Mouse (Mus musculus) cerebellum, postnatal 14 days (tissue): Measurements from ENCODE around the gene Klhl12.

Source experiments
- DNase-seq, 2 experiments: peaks; one replicate each; pipeline ENCODE4 v3.0.0; 2021; ENCODE audit warnings: mixed read lengths in 2 of 2

The Klhl12 gene

GRCm38 (mm10) chr1:134450201-134450600 lies 5.1 kb upstream of the Klhl12 start:
- no peak for DNase-seq

DNA sequence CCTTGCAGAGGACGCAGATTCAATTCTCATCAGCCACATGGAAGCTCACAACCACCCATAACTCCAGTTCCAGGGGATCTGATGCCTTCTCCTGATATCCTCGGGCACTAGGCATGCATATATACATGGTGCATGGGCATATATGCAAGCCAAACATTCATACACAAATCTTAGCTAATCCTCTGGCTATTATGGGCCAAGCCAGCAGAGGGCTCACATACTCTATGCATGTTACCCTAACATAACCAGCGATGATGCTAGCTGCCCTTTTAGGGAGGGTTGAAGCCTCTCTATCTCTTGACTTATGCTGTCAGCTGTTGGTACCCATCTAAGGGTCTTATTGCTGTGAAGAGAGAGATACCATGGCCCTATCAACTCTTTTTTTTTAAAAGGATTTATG lies 4.3 kb upstream of the Klhl12 start:
- DNase-seq = peak; percentile 53 to 69

- no peak for DNase-seq
Measured at GRCm38 (mm10) chr1:134456060-134456459, 729 bp downstream of the Klhl12 start.

DNA sequence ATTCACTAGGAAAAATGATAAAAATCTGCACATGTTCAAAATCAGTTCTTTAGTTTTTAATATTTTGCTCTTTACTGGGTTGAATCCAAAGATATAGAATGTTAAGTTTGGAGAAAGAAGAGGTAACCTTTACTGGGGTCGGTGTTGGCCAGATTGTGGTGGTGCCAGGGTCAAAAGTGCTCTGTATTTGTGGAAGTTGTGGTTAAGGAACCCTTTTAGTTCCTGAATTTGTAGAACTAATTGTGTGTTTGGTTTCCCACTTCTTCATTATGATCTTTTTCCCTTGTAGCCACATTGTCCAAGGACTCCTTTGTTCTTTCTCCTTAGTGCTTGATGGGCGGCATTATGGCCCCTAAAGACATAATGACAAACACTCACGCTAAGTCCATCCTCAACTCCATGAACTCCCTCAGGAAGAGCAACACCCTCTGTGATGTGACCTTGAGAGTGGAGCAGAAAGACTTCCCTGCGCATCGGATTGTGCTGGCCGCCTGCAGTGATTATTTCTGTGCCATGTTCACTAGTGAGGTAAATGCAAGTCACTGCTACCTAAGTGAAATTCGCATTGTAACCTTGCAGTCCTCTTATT lies 2.9 kb downstream of the Klhl12 start:
- no peak for DNase-seq

- DNase-seq = no peak
Measured at GRCm38 (mm10) chr1:134460294-134461284, 5.3 kb downstream of the Klhl12 start.

DNA sequence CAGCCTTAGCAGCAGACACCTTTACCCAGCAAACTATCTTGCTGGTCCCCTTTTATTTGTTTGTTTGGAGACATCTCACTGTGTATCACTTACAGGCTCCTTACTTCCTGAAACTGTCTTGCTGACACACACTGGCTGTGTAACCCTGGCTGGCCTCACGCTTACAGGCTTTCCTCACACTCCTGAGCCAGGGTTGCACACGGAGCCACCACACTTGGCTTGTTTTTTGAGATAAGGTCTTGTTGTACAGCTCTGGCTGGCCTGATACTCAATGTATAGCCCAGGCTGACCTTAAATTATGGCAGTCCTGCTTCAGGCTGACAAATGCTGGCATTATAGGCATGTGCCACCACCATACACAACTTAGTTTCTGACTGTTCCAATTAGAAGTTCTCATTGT lies 29.3 kb downstream of the Klhl12 start:
- DNase-seq = no peak

GRCm38 (mm10) chr1:134490903-134491801 lies 35.8 kb downstream of the Klhl12 start:
- no peak for DNase-seq

GRCm38 (mm10) chr1:134492276-134492675 lies 36.9 kb downstream of the Klhl12 start:
- DNase-seq = no peak

- DNase-seq = peak in 1 of 2 experiments; percentile 21
Measured at GRCm38 (mm10) chr1:134493496-134493895, 38.2 kb downstream of the Klhl12 start.

GRCm38 (mm10) chr1:134493956-134494355 lies 38.6 kb downstream of the Klhl12 start:
- no peak for DNase-seq

DNA sequence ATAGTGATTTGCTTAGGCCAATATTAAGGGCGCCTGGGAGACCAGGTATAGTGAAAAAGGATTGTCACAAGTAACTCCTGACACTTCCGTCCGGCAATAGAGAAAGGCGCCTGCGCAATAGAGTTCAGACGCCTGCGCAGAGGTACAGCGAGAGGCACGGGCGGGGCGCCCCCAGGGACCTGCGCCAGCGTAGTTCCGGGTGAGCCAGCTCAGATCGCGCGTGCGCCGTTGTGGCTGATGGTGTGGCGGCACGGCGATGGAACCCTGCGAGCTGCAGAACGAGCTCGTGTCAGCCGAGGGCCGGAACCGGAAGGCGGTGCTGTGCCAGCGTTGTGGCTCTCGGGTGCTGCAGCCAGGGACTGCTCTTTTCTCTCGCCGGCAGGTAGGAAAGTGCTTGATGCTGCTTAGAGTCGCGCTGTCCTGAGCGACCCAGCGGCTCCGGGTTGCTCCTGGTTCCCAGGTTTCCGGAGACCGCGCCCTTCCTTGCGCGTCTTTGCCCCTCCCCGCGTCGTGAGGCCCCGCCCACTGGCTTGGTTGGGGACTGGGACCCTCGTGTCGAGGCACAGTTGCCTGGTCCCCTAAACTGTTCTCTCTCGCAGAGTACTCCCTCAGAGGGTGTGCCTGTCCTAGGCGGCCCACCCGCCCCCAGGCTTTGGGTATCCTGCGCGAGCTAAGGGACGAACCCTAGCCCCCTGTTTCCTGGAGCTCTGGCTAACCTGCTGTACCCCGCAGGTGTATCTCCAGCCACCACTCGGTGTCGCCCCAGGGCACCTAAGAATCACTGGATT lies 39.3 kb downstream of the Klhl12 start, which contains the start of gene Rabif:
Gene Rabif (plus strand): TSS at position 221 of the 788 bp plus-strand sequence.
- DNase-seq = peak; percentile 99 to 100

DNA sequence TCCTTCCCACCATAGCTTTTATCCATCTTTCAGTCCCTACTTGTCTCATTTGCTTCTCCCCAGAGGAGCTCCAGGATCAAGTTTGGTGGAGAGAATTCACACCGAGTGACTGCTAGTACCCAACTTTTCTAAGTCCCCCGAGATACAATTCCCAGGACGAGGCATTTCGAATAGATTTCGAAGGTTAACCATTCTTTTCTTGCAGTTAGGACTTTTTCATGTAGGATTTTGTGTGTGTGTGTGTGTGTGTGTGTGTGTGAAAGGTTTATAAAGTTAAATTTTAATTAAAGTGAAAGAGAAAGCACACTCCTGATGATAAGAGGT lies 39.8 kb downstream of the Klhl12 start:
- no peak for DNase-seq

GRCm38 (mm10) chr1:134495991-134496390 lies 40.7 kb downstream of the Klhl12 start:
- DNase-seq = no peak

- DNase-seq = no peak
Measured at GRCm38 (mm10) chr1:134500916-134501315, 45.6 kb downstream of the Klhl12 start.

GRCm38 (mm10) chr1:134506201-134506600 lies 50.9 kb downstream of the Klhl12 start:
- no peak for DNase-seq

GRCm38 (mm10) chr1:134510018-134510417 lies 54.7 kb downstream of the Klhl12 start:
- no peak for DNase-seq

DNA sequence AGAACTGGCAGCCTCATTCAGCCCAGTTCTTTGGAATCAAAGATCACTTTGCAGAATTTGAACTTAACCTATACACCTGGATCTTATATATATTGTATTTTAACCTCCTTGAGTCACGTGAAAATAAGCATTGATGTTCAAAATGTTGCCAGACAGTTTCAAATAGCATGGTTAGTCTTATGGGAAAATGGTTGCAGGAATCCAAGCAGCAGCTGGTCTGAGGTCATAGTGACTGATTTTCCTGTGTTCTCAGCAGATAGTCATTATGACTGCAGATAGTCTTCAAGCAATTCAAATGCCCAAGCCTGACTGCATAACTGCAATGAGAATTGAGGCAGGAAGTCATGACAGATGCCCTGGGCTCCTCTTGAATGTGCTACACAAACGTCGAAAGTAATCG lies 56.9 kb downstream of the Klhl12 start:
- DNase-seq = no peak

DNA sequence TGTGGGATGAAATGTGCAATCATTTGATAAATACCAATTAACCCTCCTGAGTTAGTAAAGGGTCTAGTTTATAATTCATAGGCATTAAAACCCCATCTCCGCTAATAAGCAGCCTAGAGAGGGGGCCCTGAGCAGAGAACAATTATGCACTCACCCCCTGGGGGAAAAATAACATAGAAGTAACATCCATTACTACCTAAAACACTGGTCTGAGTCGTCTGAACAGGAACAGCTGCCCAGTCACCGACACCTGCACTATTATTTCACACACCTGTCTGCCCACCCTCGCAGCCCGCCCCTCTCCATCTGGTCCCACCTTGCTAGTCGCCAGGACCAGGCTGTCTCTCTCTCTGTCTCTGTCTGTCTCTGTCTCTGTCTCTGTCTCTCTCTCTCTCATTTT lies 57.3 kb downstream of the Klhl12 start:
- no peak for DNase-seq

DNA sequence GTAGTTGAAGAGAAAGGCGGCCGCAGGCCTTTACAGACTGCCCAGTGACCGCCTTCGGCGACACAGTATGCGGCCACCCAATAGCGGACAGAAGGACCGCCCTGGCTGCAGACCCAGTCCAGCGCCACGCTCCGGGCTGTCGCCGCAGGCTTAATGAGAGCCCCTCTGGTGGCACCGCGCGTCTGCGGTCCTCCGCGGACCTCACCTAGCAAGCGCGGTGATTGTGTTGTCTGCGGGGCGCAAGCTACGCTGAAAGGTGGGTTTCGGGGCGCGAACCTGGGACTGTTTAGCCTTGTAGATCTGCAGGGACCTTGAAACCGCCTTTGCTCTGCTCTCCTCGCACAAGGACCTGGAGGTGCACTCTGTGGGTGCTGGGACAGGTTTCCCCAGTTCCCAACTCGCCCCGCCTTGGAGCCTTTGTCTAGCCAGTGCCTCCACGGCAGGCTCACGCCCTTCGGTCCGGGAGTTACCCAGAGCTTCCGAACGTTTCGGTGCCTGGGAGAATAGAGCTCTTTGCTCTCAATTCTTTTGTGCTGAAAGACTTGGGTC lies 58.1 kb downstream of the Klhl12 start:
- DNase-seq = peak; percentile 26 to 30

- DNase-seq = no peak
Measured at GRCm38 (mm10) chr1:134513876-134514590, 58.7 kb downstream of the Klhl12 start.

- peak in 1 of 2 experiments; percentile 20 for DNase-seq
Measured at GRCm38 (mm10) chr1:134515891-134516290, 60.6 kb downstream of the Klhl12 start.
